Mouse (Mus musculus) thymus, adult 2 months (tissue): ENCODE results near the gene Anapc7.

Experiments
- CTCF ChIP-seq: fragments of 200-500 bp; IDR thresholded peaks from 2 replicates; pipeline ENCODE4 v1.5.1; 2012; ENCODE audit warnings: mild to moderate bottlenecking, control low read depth, low read length, moderate library complexity, borderline replicate concordance; ENCODE audit not compliant: control insufficient read depth, poor library complexity, insufficient read depth; ENCODE audit errors: extremely low read depth
- POLR2A ChIP-seq: fragments of 200-500 bp; IDR thresholded peaks from 2 replicates; pipeline ENCODE4 v1.6.1; 2012; ENCODE audit warnings: mild to moderate bottlenecking, low read length, control low read depth, moderate library complexity; ENCODE audit not compliant: control insufficient read depth, poor library complexity, insufficient read depth; ENCODE audit errors: extremely low read depth

GRCm38 (mm10) chr5:122391786-122392180 is 29.7 kb upstream of the Anapc7 start, which contains the start of gene Arpc3:
- TF ChIP-seq CTCF = peak; percentile 86
- TF ChIP-seq POLR2A = peak; percentile 79
